Mouse (Mus musculus): ENCODE data around the gene Hrk. TPM values are rescaled to one million over a fixed set of nuclear protein-coding genes. Genes with fewer than 3 reads are reported as not detected.

The Hrk gene
- total RNA-seq, 2 experiments from 2014 or later, result 0.08 to 0.15 TPM

- Histone ChIP-seq H3K4me3 (peak overlapping the region; percentile 33), H3K27ac (peak overlapping the region; percentile 84)
- intact Hi-C loops (cut with DNase I), result no loop called here
- TF ChIP-seq CTCF (IDR thresholded peaks at IDR 0.05), result no peak
- DNase-seq, result no peak
Measured at GRCm38 (mm10) chr5:118144327-118144726, 20.1 kb upstream of the Hrk start.

GRCm38 (mm10) chr5:118144770-118145169 lies 19.7 kb upstream of the Hrk start:
- peak overlapping the region; percentile 84 for H3K27ac ChIP-seq

GRCm38 (mm10) chr5:118145458-118145857 lies 19.0 kb upstream of the Hrk start:
- TF ChIP-seq CTCF (IDR thresholded peaks at IDR 0.05), result no peak
- Histone ChIP-seq H3K4me3 (peak overlapping the region; percentile 33), H3K27ac (peak overlapping the region; percentile 84)
- intact Hi-C loops (cut with DNase I), result no loop called here
- no peak for DNase-seq

More at GRCm38 (mm10) chr5:118144770-118145169, 19.7 kb upstream of the Hrk start:
- no peak for DNase-seq
- intact Hi-C loops (cut with DNase I), result no loop called here
- TF ChIP-seq CTCF (IDR thresholded peaks at IDR 0.05), result no peak
- H3K4me3 ChIP-seq, result peak overlapping the region; percentile 33

GRCm38 (mm10) chr5:118145999-118146679 lies 18.3 kb upstream of the Hrk start:
- Histone ChIP-seq H3K4me3 (peak overlapping the region; percentile 30), H3K27ac (peak overlapping the region; percentile 84)
- TF ChIP-seq CTCF (IDR thresholded peaks at IDR 0.05), result no peak
- intact Hi-C loops (cut with DNase I), result no loop called here
- DNase-seq, result no peak

GRCm38 (mm10) chr5:118147264-118147663 lies 17.2 kb upstream of the Hrk start:
- Histone ChIP-seq H3K4me3 (peak overlapping the region; percentile 13; the same call in 1 of the 2 replicates), H3K27ac (peak overlapping the region; percentile 84)
- TF ChIP-seq CTCF (IDR thresholded peaks at IDR 0.05), result no peak
- intact Hi-C loops (cut with DNase I), result no loop called here
- DNase-seq, result peak; percentile 51

GRCm38 (mm10) chr5:118149711-118150110 lies 14.7 kb upstream of the Hrk start:
- intact Hi-C loops (cut with DNase I), result no loop called here
- Histone ChIP-seq H3K27ac (peak overlapping the region; percentile 68), H3K4me3 (no peak overlapping the region)
- TF ChIP-seq CTCF (IDR thresholded peaks at IDR 0.05), result no peak
- DNase-seq, result peak; percentile 86

- DNase-seq, result peak; percentile 92
- peak within 1 kb of the TSS; percentile 91 for H3K4me3 ChIP-seq
- intact Hi-C loops (cut with DNase I), result loop anchor here (5.0 kb wide), 1 partner anchor 38 kb away; no protein-coding TSS in a partner anchor
- H3K27ac ChIP-seq, result peak within 1 kb of the TSS; percentile 92
- TF ChIP-seq CTCF (IDR thresholded peaks at IDR 0.05), result no peak
Measured at GRCm38 (mm10) chr5:118154839-118155564, 9.4 kb upstream of the Hrk start, which contains the start of gene Fbxw8. Gene Fbxw8 (minus strand): TSS chr5:118155464.

- TF ChIP-seq CTCF (IDR thresholded peaks at IDR 0.05), result no peak
- peak overlapping the region; percentile 92 for H3K27ac ChIP-seq
- intact Hi-C loops (cut with DNase I), result loop anchor here (5.0 kb wide), 1 partner anchor 38 kb away; no protein-coding TSS in a partner anchor
- DNase-seq, result no peak
- H3K4me3 ChIP-seq, result peak overlapping the region; percentile 91
Measured at GRCm38 (mm10) chr5:118155565-118155947, 8.9 kb upstream of the Hrk start.

GRCm38 (mm10) chr5:118156976-118157375 lies 7.5 kb upstream of the Hrk start:
- no peak for DNase-seq
- intact Hi-C loops (cut with DNase I), result loop anchor here (5.0 kb wide), 1 partner anchor 40 kb away; no protein-coding TSS in a partner anchor
- Histone ChIP-seq H3K4me3 (no peak overlapping the region), H3K27ac (no peak overlapping the region)
- no peak for TF ChIP-seq CTCF (IDR thresholded peaks at IDR 0.05)

GRCm38 (mm10) chr5:118160691-118161090 lies 3.8 kb upstream of the Hrk start:
- H3K4me3 ChIP-seq, result no peak overlapping the region
- no peak overlapping the region for H3K27ac ChIP-seq
- intact Hi-C loops (cut with DNase I), result no loop called here
- no peak for TF ChIP-seq CTCF (IDR thresholded peaks at IDR 0.05)
- no peak for DNase-seq

GRCm38 (mm10) chr5:118165462-118165861 lies 1.0 kb downstream of the Hrk start:
- intact Hi-C loops (cut with DNase I), result no loop called here

GRCm38 (mm10) chr5:118167561-118167995 lies 3.1 kb downstream of the Hrk start:
- DNase-seq, result no peak
- TF ChIP-seq CTCF (IDR thresholded peaks at IDR 0.05), result no peak
- Histone ChIP-seq H3K4me3 (no peak overlapping the region), H3K27ac (no peak overlapping the region)
- intact Hi-C loops (cut with DNase I), result no loop called here

More at GRCm38 (mm10) chr5:118165462-118165861, 1.0 kb downstream of the Hrk start:
- no peak overlapping the region for H3K27ac ChIP-seq
- DNase-seq, result no peak
- TF ChIP-seq CTCF (IDR thresholded peaks at IDR 0.05), result peak; percentile 49
- no peak overlapping the region for H3K4me3 ChIP-seq
